Mouse (Mus musculus): ENCODE results near the gene AC140267.1.

The AC140267.1 gene

DNA sequence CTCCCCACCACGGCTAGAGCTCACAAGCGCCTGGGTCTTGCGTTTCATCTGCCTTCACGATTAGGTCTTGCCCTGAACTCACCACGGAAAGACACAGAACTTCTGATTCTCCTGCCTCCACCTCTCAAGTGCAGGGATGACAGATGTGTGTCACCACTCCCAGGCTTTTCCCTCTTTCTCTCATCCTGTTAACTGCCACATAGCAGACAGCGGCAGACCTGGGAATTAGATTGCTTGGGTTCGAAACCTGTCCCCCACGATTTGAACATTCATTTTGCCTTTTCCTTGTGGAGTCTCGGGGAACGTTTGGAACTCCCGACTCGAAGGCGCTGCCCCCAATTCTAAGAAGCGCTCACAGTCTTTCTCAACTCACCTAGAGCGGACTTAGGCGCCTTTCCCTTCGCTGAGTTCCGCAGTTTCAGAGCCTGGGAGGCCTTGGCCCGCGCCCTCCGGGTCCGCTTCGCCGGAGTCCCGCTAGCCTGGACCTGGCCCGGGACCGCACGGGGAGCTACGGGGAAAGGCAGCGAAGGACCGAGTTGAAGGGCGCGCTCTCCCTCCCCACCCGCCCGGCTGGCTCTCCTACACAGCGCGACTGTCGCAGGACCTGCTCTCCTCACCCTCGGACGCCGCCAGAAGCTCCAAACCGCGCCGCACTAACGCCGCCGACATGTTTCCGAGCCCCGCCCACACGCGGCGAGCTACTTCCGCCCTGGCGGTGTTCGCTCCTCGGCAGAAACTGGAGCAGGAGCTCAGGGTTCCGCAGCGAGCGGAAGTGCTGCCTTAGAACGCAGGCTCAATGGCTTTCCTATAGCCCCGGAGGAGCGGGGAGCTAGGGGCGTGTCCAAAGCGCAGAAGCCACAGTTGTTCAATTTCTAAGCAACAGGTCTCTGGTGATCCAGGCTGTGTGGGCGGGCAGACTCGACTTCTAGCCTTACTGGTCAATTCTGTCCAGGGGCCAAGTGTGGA lies 28.3 kb downstream of the AC140267.1 start, which contains the start of gene Rps19bp1:
TSS of gene Rps19bp1 (minus strand) at position 706 of the 966 bp plus-strand sequence.
- DNase-seq (ENCODE audit: low spot score), result peak; percentile 91

DNA sequence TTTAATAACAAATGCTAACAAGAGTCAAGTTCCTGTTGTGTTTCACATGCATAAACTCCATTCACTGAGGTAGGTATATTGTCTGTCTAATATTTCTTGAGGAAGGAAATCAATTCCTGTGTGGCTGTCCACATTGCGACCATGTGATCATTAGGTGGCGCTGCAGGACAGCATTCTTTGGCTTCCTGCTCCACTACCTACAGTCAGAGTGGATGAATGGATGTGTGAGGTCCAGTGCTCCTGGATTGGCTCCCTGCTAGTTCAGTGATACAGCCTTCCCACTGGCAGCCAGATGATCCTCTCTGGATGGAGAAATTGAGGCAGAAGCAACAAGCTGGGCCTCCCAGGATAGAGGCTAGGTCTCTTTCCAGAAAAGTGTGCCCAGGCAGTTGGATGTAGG lies 30.6 kb downstream of the AC140267.1 start:
- DNase-seq (ENCODE audit: low spot score), result peak; percentile 91

DNA sequence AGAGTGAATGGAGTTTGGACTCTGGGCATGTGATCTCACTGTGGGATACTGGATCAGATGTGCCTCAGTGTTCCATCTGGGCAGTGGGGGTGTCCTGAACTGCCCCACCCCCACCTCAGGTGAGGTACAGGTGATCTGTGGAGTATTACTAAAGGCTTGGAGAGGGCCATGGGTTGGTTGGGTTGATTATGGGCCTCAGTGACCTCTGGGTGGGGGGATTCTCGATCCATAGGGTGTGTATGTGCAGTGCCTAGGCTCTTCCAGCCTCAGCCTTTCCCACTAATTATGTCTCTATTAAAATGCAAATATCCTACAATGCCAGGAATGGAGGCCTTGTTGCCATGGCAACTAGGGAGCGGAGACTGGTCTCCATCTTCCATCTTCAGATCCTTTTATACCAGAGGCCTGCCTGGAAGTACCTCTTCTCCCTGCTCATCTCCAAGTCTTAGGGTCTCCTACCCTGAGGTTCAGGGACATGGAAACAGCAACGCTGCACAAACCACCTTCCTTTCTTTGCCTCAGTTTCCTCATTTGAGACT lies 36.3 kb downstream of the AC140267.1 start:
- DNase-seq (ENCODE audit: low spot score), result no peak

DNA sequence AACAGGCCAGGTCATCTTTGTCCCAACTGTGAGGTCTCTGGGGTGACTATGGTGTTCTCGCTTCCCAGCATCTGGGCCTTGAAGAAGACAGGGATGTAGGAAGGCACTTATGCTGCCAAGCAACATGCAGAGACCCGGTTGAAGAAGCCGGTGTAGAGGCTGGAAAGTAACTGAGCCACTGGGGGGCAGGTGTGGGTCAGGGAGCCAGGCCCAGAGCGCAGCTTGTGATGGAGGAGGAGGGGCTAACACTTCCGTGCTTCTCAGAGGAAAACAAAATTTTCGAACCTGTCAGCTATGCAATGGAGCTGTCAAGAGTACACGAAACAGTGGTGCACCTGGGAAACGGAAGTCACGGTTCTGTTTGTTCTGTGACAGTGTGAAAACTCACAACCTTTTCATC lies 41.5 kb downstream of the AC140267.1 start:
- no peak for DNase-seq (ENCODE audit: low spot score)

DNA sequence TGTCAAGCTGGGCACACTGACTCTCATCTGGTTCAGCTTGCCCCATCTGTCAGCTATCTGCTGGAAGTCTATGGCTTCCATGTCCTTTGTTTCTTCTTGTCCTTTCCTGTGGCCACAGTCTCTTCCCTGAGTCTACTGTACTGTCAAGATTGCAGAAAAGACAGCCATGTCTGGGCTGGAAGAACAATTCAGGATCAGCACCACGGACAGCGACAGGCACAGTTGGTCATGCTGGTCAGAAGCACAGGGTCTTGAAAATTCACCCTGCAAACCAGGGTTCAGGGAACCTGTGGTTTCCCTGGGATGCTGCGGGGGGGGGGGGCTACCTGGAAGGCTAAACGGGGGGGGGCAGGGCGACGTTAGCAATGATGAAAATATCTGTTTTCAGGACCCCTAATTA lies 42.0 kb downstream of the AC140267.1 start:
- DNase-seq (ENCODE audit: low spot score), result no peak

DNA sequence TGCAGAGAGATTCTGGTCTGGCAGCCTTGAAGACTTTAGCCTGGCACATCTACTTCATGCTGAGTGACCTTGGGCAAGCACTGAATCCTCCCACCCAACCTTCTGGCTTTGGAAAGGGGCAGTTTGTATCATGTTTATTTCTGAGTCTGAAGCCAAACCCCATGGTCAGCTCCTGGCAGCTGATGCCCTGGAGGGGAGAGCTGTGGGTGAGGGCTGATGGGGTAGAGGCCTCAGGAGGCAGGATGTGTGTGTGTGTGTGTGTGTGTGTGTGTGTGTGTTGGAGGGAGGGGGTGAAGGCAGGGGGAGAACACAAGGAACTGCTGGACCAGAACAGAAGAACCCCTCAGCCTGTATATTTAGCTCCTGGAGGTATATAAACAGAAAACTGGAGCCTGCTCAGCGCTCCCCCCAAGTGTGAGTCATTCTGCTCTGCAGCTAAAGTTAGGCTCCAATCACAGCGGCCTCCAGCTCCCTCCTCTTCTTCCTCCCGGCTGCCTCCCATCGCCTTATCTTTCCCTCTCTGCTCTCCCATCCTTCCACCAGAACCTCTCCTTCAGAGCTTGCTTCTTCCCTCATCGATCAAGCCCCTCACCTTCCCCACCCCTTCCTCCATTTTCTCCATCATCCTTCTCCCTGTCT lies 42.6 kb downstream of the AC140267.1 start:
- DNase-seq (ENCODE audit: low spot score), result peak; percentile 63

DNA sequence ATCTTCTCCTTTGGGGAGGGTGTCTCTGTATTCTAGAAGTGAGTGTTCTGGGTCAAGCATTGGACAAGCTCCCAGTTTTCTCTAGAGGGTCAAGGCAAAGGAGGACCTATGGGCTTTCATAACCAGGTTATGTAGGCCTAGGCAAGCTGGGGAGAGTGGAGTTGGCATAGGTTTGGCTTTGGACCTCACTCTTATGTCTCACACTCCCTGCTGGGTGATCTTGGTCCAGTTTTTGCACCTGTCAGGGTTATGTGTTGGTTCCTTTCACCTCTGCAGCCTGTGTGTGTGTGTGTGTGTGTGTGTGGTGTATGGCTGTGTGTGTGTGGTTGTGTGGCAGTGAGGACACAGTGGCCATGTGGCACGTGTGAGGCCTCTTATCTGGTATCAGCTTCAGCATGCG lies 43.4 kb downstream of the AC140267.1 start:
- DNase-seq (ENCODE audit: low spot score), result no peak

DNA sequence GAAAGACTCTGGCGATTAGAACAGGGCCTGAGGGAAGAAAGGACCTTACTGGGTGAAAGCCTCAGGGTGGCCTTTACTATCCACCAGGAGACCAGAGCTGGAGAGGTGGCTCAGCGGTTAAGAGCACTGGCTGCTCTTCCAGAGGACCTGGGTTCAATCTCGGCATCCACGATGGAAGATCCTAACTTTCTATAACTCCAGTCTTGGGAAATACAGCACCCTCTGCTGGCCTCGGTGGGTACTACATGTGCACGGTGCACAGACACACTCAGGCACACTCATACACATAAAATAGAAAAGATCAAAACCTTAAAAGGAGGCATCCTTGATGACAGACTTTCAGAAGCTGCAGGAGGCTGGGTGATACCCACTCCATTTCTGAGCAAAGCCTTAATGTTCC lies 45.0 kb downstream of the AC140267.1 start:
- peak; percentile 43 for DNase-seq (ENCODE audit: low spot score)
